In the genomic region with DNA sequence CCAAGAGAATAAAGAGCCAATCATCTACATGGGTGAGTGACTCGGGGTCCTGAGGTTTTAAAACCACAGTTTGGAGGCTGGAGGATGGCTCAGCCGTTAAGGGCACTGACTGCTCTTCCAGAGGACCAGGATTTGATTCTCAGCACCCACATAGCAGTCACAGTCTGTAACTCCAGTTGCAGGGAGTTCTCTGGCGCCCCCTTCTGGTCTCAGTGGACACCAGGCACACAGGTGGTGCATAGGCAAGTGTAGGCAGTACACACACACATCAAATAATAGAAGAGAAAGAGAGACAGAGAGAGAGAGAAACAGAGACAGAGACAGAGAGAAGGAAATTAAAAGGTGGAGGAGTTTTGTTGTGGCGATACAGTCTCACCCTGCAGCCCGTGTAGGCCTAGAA, we compare ENCODE assay signal across 23 mouse cellular contexts. TPM values are rescaled to one million over a fixed set of nuclear protein-coding genes. Genes with fewer than 3 reads are reported as not detected.
A peak's percentile ranks its signal among the peaks of the same experiment; 100 is the strongest.
DNase-seq lines count a peak whose midpoint lies in the region; ATAC-seq and TF ChIP-seq lines count a peak whose summit lies in the region.
"Had no signal": no experiment of that assay in that cellular context is flagged by ENCODE, and none has a peak within 500 bp of the region (broad histone marks: within the 10 kb centered on the region; RNA-seq: fewer than 3 reads in every experiment).

No protein-coding gene starts in this region.

- ATAC-seq in heart, postnatal 0 days (ENCODE audit: insufficient read depth, low read depth), result no peak
- ATAC-seq in heart, embryonic 11.5 days (replicated peaks; ENCODE audit: insufficient number of reproducible peaks, low FRiP score, low TSS enrichment), result no peak
- ATAC-seq in lung, embryonic 14.5 days (ENCODE audit: insufficient read depth), result no peak
- no peak for ATAC-seq in liver, postnatal 0 days
- ATAC-seq: activated CD4-positive, CD25-positive, alpha-beta regulatory T cell, adult 4 months had no signal

- no peaks in the 10 kb centered on the region for H3K9me3 ChIP-seq in heart, postnatal 0 days (replicated peaks; ENCODE audit: control insufficient read depth, low read length)
- no peaks in the 10 kb centered on the region for H3K9me3 ChIP-seq in heart, embryonic 11.5 days (replicated peaks; ENCODE audit: control insufficient read depth, low read length)
- no peaks in the 10 kb centered on the region; the same call in 1 of the 2 replicates for H3K9me3 ChIP-seq in lung, embryonic 14.5 days (ENCODE audit: low read depth, low read length)
- H3K9me3 ChIP-seq in liver, postnatal 0 days (ENCODE audit: low read length), result 0 out of 2 replicates have a peak, but pooled peaks cover 3% of the 10 kb centered on the region
- H3K9me3 ChIP-seq: embryonic facial prominence, embryonic 15.5 days; heart, embryonic 10.5 days; limb, embryonic 15.5 days; stomach, embryonic 15.5 days had no signal

- peaks cover 13% of the 10 kb centered on the region; the same call in 1 of the 2 replicates for H3K27me3 ChIP-seq in heart, postnatal 0 days (ENCODE audit: control insufficient read depth, insufficient read depth, low read length)
- no peaks in the 10 kb centered on the region for H3K27me3 ChIP-seq in heart, embryonic 11.5 days (ENCODE audit: control insufficient read depth, insufficient read depth, low read length)
- H3K27me3 ChIP-seq in lung, embryonic 14.5 days (ENCODE audit: insufficient read depth, low read length), result no peaks in the 10 kb centered on the region
- no peaks in the 10 kb centered on the region for H3K27me3 ChIP-seq in liver, postnatal 0 days (ENCODE audit: insufficient read depth, low read length)
- H3K27me3 ChIP-seq: embryonic facial prominence, embryonic 15.5 days; limb, embryonic 15.5 days; stomach, embryonic 15.5 days had no signal

- H3K9ac ChIP-seq in heart, postnatal 0 days (replicated peaks; ENCODE audit: low read depth, low read length), result no peak overlapping the region
- H3K9ac ChIP-seq in heart, embryonic 11.5 days (ENCODE audit: low read depth, low read length), result no peak overlapping the region
- no peak overlapping the region for H3K9ac ChIP-seq in lung, embryonic 14.5 days
- H3K9ac ChIP-seq in liver, postnatal 0 days (replicated peaks), result no peak overlapping the region
- H3K9ac ChIP-seq: embryonic facial prominence, embryonic 15.5 days; hindbrain, embryonic 14.5 days; limb, embryonic 15.5 days; stomach, embryonic 15.5 days had no signal

- TF ChIP-seq EP300 in heart, postnatal 0 days (IDR thresholded peaks at IDR 0.05; ENCODE audit: low read depth), result no peak
- TF ChIP-seq EP300 in liver, postnatal 0 days (IDR thresholded peaks at IDR 0.05; ENCODE audit: low read depth), result no peak

- 0 out of 2 replicates have a peak, but pooled peaks have one; percentile 6 for TF ChIP-seq CTCF in heart, postnatal 0 days (IDR thresholded peaks at IDR 0.05; ENCODE audit: low read depth)
- TF ChIP-seq CTCF in lung, embryonic 14.5 days (IDR thresholded peaks at IDR 0.05; ENCODE audit: low read depth), result 0 out of 2 replicates have a peak, but pooled peaks have one; percentile 28
- TF ChIP-seq CTCF in liver, postnatal 0 days (IDR thresholded peaks at IDR 0.05; ENCODE audit: low read depth), result peak; percentile 50

- H3K4me3 ChIP-seq in heart, postnatal 0 days (ENCODE audit: low read depth, low read length), result no peak overlapping the region
- no peak overlapping the region for H3K4me3 ChIP-seq in heart, embryonic 11.5 days (ENCODE audit: low read depth, low read length)
- H3K4me3 ChIP-seq in lung, embryonic 14.5 days (ENCODE audit: low read depth, low read length), result no peak overlapping the region
- no peak overlapping the region for H3K4me3 ChIP-seq in liver, postnatal 0 days (ENCODE audit: low read depth, low read length)
- H3K4me3 ChIP-seq: embryonic facial prominence, embryonic 15.5 days; forebrain, embryonic 10.5 days; heart, embryonic 10.5 days; limb, embryonic 15.5 days; stomach, embryonic 15.5 days had no signal

- no peaks in the 10 kb centered on the region for H3K4me1 ChIP-seq in heart, postnatal 0 days (ENCODE audit: control insufficient read depth, insufficient read depth)
- peaks cover 15% of the 10 kb centered on the region for H3K4me1 ChIP-seq in heart, embryonic 11.5 days (ENCODE audit: control insufficient read depth, insufficient read depth, low read length)
- no peaks in the 10 kb centered on the region for H3K4me1 ChIP-seq in lung, embryonic 14.5 days (ENCODE audit: insufficient read depth)
- H3K4me1 ChIP-seq in liver, postnatal 0 days (ENCODE audit: insufficient read depth), result peaks cover 30% of the 10 kb centered on the region

- H3K4me2 ChIP-seq in heart, postnatal 0 days (ENCODE audit: low read depth, low read length), result no peak overlapping the region
- no peak overlapping the region for H3K4me2 ChIP-seq in heart, embryonic 11.5 days
- no peak overlapping the region for H3K4me2 ChIP-seq in lung, embryonic 14.5 days
- H3K4me2 ChIP-seq in liver, postnatal 0 days (ENCODE audit: low read depth, low read length), result no peak overlapping the region
- H3K4me2 ChIP-seq: embryonic facial prominence, embryonic 15.5 days; hindbrain, embryonic 14.5 days; limb, embryonic 15.5 days; stomach, embryonic 15.5 days had no signal

- no peak for DNase-seq in heart, postnatal 0 days (ENCODE audit: low spot score)
- DNase-seq in lung, embryonic 14.5 days, result no peak
- no peak for DNase-seq in lung, postnatal 10 days
- DNase-seq in NIH3T3 (ENCODE audit: low read depth), result peak; percentile 21
- no peak for DNase-seq in liver, postnatal 0 days
- no peak for DNase-seq in cerebellum, adult 18-20 months
- DNase-seq in T-cell, adult 2 months (ENCODE audit: low spot score), result no peak
- DNase-seq: adrenal gland, postnatal 14 days; cerebellum, adult 9-11 months; embryo, embryonic 11 days; gastrocnemius, postnatal 25 days; kidney, adult 2 months; kidney, postnatal 36 days; lung, postnatal 14 days; thymus, postnatal 25 days had no signal

- no peak overlapping the region for H3K27ac ChIP-seq in heart, postnatal 0 days (ENCODE audit: low read depth)
- H3K27ac ChIP-seq in heart, embryonic 11.5 days (ENCODE audit: low read depth, low read length), result no peak overlapping the region
- H3K27ac ChIP-seq in lung, embryonic 14.5 days (ENCODE audit: low read depth), result no peak overlapping the region
- no peak overlapping the region for H3K27ac ChIP-seq in liver, postnatal 0 days (ENCODE audit: low read depth)
- H3K27ac ChIP-seq: embryonic facial prominence, embryonic 15.5 days; forebrain, embryonic 10.5 days; heart, embryonic 10.5 days; hindbrain, embryonic 14.5 days; limb, embryonic 15.5 days; stomach, embryonic 15.5 days had no signal

- no peaks in the 10 kb centered on the region for H3K36me3 ChIP-seq in heart, postnatal 0 days (replicated peaks; ENCODE audit: control insufficient read depth, insufficient read depth, low read length)
- no peaks in the 10 kb centered on the region for H3K36me3 ChIP-seq in heart, embryonic 11.5 days (ENCODE audit: control insufficient read depth, insufficient read depth, low read length)
- H3K36me3 ChIP-seq in lung, embryonic 14.5 days (ENCODE audit: insufficient read depth), result no peaks in the 10 kb centered on the region
- H3K36me3 ChIP-seq in liver, postnatal 0 days (replicated peaks; ENCODE audit: insufficient read depth, low read length), result no peaks in the 10 kb centered on the region
- H3K36me3 ChIP-seq: embryonic facial prominence, embryonic 15.5 days; forebrain, embryonic 10.5 days; heart, embryonic 10.5 days; limb, embryonic 15.5 days; stomach, embryonic 15.5 days had no signal

- 74% methylated on average over 5 of the region's 5 CpGs for WGBS in heart, postnatal 0 days
- WGBS in heart, embryonic 11.5 days (ENCODE audit: insufficient replicate concordance), result 77% methylated on average over 5 of the region's 5 CpGs
- WGBS in lung, embryonic 14.5 days, result 74% methylated on average over 5 of the region's 5 CpGs
- WGBS in liver, postnatal 0 days (ENCODE audit: insufficient replicate concordance), result 69% methylated on average over 5 of the region's 5 CpGs

RNA-seq across cellular contexts. Expression of a gene that starts 35.0 kb away (rescaled TPM):
- 120 and 133 TPM in 2 replicates for total RNA-seq in heart, postnatal 0 days (2014; rRNA removed; ENCODE audit: low replicate concordance)
- polyA plus RNA-seq in heart, postnatal 0 days (2015; fragmentation: Nextera tagmentation; extraction: Ambion mirVana), result 99.0 and 104 TPM in 2 replicates
- 234 and 256 TPM in 2 replicates for polyA plus RNA-seq in heart, embryonic 11.5 days (2014; fragmentation: Nextera tagmentation; extraction: Ambion mirVana)
- 437 and 440 TPM in 2 replicates for polyA plus RNA-seq in lung, embryonic 14.5 days (2014; fragmentation: Nextera tagmentation; extraction: Ambion mirVana)
- 102 and 112 TPM in 2 replicates for polyA plus RNA-seq in liver, postnatal 0 days (2015; fragmentation: Nextera tagmentation; extraction: Ambion mirVana)
